Mouse (Mus musculus) heart, adult 2 months (tissue): Measurements from ENCODE around the gene Mtrex. TPM values are rescaled to one million over a fixed set of nuclear protein-coding genes. Genes with fewer than 3 reads are reported as not detected.

Source experiments
- DNase-seq, 2 experiments: peaks; one replicate each; pipeline ENCODE4 v3.0.0; 2021
- H3K27ac ChIP-seq: fragments of 200-600 bp; 2 replicates; pipeline ENCODE4 v1.8.1; 2022
- H3K27me3 ChIP-seq: fragments of 200-500 bp; 2 replicates; pipeline ENCODE4 v1.6.1; 2012; ENCODE audit warnings: mild to moderate bottlenecking, low read length, inconsistent platforms, mixed read lengths; ENCODE audit not compliant: control insufficient read depth, insufficient read depth
- H3K36me3 ChIP-seq: fragments of 200-500 bp; 2 replicates; pipeline ENCODE4 v1.6.1; 2012; ENCODE audit warnings: low read length, inconsistent platforms; ENCODE audit not compliant: control insufficient read depth, insufficient read depth
- H3K4me1 ChIP-seq: fragments of 200-500 bp; 2 replicates; pipeline ENCODE4 v1.6.1; 2011; ENCODE audit warnings: low read length; ENCODE audit not compliant: control insufficient read depth, insufficient read depth
- H3K4me3 ChIP-seq: fragments of 200-600 bp; 2 replicates; pipeline ENCODE4 v1.8.1; 2022
- H3K79me2 ChIP-seq: fragments of 200-500 bp; replicated peaks from 2 replicates; pipeline ENCODE4 v1.6.1; 2012; ENCODE audit warnings: mild to moderate bottlenecking, inconsistent platforms, low read length, moderate library complexity, mixed read lengths; ENCODE audit not compliant: control insufficient read depth, insufficient read depth
- H3K9ac ChIP-seq: fragments of 200-500 bp; 2 replicates; pipeline ENCODE4 v1.6.1; 2012; ENCODE audit warnings: low read depth, mild to moderate bottlenecking, control low read depth, inconsistent platforms, low read length, mixed read lengths
- CTCF ChIP-seq: fragments of 200-600 bp; IDR thresholded peaks from 2 replicates; pipeline ENCODE4 v1.8.1; 2022; ENCODE audit warnings: antibody characterized with exemption, mild to moderate bottlenecking, moderate library complexity
- EP300 ChIP-seq: fragments of 200-500 bp; IDR thresholded peaks from 2 replicates; pipeline ENCODE4 v1.6.1; 2011; ENCODE audit warnings: low read depth, low read length, control low read depth; ENCODE audit not compliant: insufficient read depth
- POLR2A ChIP-seq: fragments of 200-500 bp; IDR thresholded peaks from 2 replicates; pipeline ENCODE4 v1.6.1; 2011; ENCODE audit warnings: mild to moderate bottlenecking, low read depth, low read length, control low read depth; ENCODE audit not compliant: insufficient read depth
- WGBS: fragments of 180-500 bp; shearing (Covaris S2); methylation state at CpG from one replicate; pipeline ENCODE4 v1.1.7; 2018; 5-methylcytosine and 5-hydroxymethylcytosine counted together
- intact Hi-C: fragments of 180-260 bp; cut with DNase I; formaldehyde crosslinking; loops from one replicate; pipeline ENCODE4 v1.15.1; 2025
- polyA plus RNA-seq: library from polyadenylated mRNA; depleted of rRNA; stranded (reverse); fragments of >200 nt; gene quantifications from 2 replicates; pipeline ENCODE4 v1.2.3, GENCODE M21; 2012
- total RNA-seq, 2 experiments: library from RNA; stranded (reverse); gene quantifications; 2 replicates each; pipeline ENCODE4 v1.2.3; 2021

Mtrex gene
- total and polyA plus RNA-seq, 3 experiments = 5.5 to 28.5 (median 24.7) TPM

DNA sequence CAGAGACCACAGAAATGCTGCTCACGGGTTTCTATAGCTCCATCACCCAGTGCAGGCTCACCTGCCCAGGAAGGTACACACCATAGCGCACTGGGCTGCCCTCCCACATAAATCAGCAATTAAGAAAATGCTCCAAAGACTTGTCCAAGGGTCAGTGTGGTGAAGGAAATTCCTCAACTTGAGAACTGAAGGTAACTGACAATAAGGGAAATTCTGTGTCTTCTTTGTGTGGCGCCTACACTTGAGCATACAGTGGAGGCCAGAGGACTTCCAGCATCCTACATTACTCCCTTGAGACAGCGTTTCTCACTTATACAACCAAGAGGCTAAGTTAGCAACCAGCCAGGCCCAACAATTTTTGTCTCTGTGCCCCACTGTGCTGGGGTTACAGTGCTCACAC lies 1.2 kb downstream of the Mtrex start:
- intact Hi-C loops = loop anchor here (2.0 to 5.0 kb wide), 4 partner anchors 61 to 264 kb away; partner anchors contain the start of genes Ccno, Plpp1 and Slc38a9

GRCm38 (mm10) chr13:112925266-112925665 lies 1.9 kb downstream of the Mtrex start:
- WGBS = 56% methylated on average over 6 of the region's 6 CpGs
- intact Hi-C loops = loop anchor here (5.0 kb wide), 2 partner anchors 62 to 263 kb away; partner anchors contain the start of genes Ccno and Slc38a9
- DNase-seq = no peak
- Histone ChIP-seq H3K27ac (no peak overlapping the region), H3K36me3 (peaks cover 7% of the 10 kb centered on the region; the same call in 1 of the 2 replicates), H3K27me3 (no peaks in the 10 kb centered on the region), H3K4me1 (peaks cover 5% of the 10 kb centered on the region), H3K79me2 (peaks cover 4% of the 10 kb centered on the region), H3K9ac (no peak overlapping the region), H3K4me3 (no peak overlapping the region)
- TF ChIP-seq POLR2A (no peak), EP300 (no peak), CTCF (no peak)

More for the DNA sequence above, 1.2 kb downstream of the Mtrex start:
- peaks cover 4% of the 10 kb centered on the region for H3K79me2 ChIP-seq
- 55% methylated on average over 4 of the region's 4 CpGs for WGBS
- H3K27ac ChIP-seq = no peak overlapping the region
- no peak overlapping the region; the same call in 1 of the 2 replicates for H3K9ac ChIP-seq
- no peak for TF ChIP-seq POLR2A
- no peak for TF ChIP-seq CTCF
- no peak for TF ChIP-seq EP300
- H3K27me3 ChIP-seq = no peaks in the 10 kb centered on the region
- peak overlapping the region; percentile 83 for H3K4me3 ChIP-seq
- H3K36me3 ChIP-seq = peaks cover 6% of the 10 kb centered on the region; the same call in 1 of the 2 replicates
- DNase-seq = no peak
- peaks cover 5% of the 10 kb centered on the region for H3K4me1 ChIP-seq

GRCm38 (mm10) chr13:112920906-112921305 lies 6.3 kb downstream of the Mtrex start:
- intact Hi-C loops = no loop called here
- peaks cover 2% of the 10 kb centered on the region; the same call in 1 of the 2 replicates for H3K36me3 ChIP-seq
- H3K79me2 ChIP-seq = peaks cover 4% of the 10 kb centered on the region
- no peak overlapping the region for H3K4me3 ChIP-seq
- 73% methylated on average over 3 of the region's 3 CpGs for WGBS
- TF ChIP-seq POLR2A (no peak), CTCF (no peak), EP300 (no peak)
- no peak overlapping the region for H3K27ac ChIP-seq
- no peaks in the 10 kb centered on the region for H3K27me3 ChIP-seq
- no peak overlapping the region for H3K9ac ChIP-seq
- no peak for DNase-seq
- peaks cover 3% of the 10 kb centered on the region for H3K4me1 ChIP-seq

DNA sequence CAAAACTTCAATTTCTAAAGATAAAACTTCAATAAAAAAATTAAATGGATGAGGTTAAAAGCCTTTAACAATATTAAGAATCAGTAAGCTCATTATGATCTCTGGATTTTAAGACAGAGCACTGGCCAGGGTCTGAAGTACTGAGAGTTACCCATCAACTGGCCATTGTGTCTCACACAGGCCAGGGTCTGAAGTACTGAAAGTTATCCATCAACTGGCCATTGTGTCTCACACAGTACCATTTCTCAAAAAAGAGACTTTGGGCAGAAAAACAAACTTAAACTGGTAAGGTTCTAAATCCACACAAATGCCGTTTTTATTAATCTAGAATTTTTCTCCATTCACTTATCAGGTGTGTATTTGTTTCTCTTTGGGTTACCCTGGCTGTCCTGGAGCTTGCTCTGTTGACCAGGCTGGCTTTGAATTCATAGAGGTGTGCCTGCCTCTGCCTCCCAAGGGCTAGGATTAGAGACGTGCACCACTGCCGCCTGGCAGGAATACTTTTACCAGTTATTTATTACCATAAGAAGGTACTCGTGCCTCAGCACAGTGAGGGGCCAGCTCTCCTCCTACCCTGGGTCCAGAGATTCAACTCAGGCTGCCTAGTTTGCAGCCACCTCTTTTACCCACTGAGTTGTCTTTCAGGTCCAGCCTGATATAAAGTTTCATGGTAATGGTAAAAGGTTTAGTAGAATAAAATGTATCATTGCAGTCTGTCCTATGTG lies 7.9 kb downstream of the Mtrex start:
- DNase-seq = no peak
- H3K36me3 ChIP-seq = peaks cover 2% of the 10 kb centered on the region; the same call in 1 of the 2 replicates
- H3K27me3 ChIP-seq = no peaks in the 10 kb centered on the region
- intact Hi-C loops = no loop called here
- 91% methylated on average over 4 of the region's 4 CpGs for WGBS
- peaks cover 3% of the 10 kb centered on the region for H3K79me2 ChIP-seq
- no peak overlapping the region for H3K4me3 ChIP-seq
- no peak overlapping the region for H3K9ac ChIP-seq
- no peaks in the 10 kb centered on the region for H3K4me1 ChIP-seq
- TF ChIP-seq EP300 (no peak), CTCF (no peak), POLR2A (no peak)
- H3K27ac ChIP-seq = no peak overlapping the region

DNA sequence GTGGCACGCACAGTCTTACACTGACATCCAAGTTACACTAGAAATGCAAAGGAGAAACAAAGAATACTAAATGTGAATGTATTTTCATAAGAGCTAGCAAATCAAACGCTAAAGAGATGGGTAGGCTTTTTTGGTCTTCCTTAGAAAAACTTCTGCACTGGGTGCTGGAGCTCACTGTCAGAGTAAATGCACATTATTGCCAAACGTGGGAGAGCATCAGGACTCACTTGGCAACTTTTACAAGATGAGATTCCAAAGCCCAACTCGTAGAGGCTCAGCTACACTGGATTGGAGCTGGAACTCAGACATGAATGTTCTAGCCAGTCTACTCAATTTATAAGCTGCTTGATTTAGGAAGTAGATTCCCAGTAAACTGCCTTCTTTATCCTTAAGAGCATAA lies 16.8 kb downstream of the Mtrex start:
- no peak for DNase-seq
- Histone ChIP-seq H3K36me3 (no peaks in the 10 kb centered on the region), H3K9ac (no peak overlapping the region), H3K79me2 (no peaks in the 10 kb centered on the region), H3K4me3 (no peak overlapping the region), H3K4me1 (no peaks in the 10 kb centered on the region), H3K27me3 (no peaks in the 10 kb centered on the region), H3K27ac (no peak overlapping the region)
- 74% methylated on average over 4 of the region's 4 CpGs for WGBS
- intact Hi-C loops = no loop called here
- TF ChIP-seq EP300 = no peak
- TF ChIP-seq CTCF = no peak
- no peak for TF ChIP-seq POLR2A

DNA sequence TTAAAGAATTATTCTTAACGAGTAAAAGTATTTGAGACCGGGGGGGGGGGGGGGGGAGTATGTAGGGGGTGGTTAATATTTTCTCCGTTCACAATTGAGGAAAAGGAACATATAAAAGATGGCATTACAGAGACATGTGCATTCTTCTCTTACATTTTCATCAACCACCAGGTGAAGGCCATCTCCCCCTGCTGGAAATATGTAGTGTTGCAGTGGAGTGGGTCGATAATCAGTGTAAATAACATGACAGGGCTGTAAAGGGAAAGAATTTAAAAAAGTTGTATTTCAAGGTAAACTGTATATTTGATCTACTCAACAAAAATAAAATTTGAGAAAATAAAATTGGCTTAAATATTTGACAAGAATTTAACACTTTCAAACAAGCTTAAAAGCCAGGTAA lies 17.5 kb downstream of the Mtrex start:
- intact Hi-C loops = no loop called here
- Histone ChIP-seq H3K9ac (no peak overlapping the region), H3K4me3 (no peak overlapping the region), H3K27ac (no peak overlapping the region), H3K36me3 (no peaks in the 10 kb centered on the region), H3K27me3 (no peaks in the 10 kb centered on the region), H3K79me2 (no peaks in the 10 kb centered on the region), H3K4me1 (no peaks in the 10 kb centered on the region)
- TF ChIP-seq CTCF = peak; percentile 79
- no peak for TF ChIP-seq POLR2A
- DNase-seq = peak in 1 of 2 experiments; percentile 15
- WGBS = 45% methylated on average over 4 of the region's 4 CpGs
